Mouse (Mus musculus): ENCODE results near the gene Itpr2. TPM values are rescaled to one million over a fixed set of nuclear protein-coding genes. Genes with fewer than 3 reads are reported as not detected.

Itpr2 gene
- polyA plus RNA-seq, 1 experiment from 2014 or later, result 10.2 TPM

- H3K9me3 ChIP-seq, result no peaks in the 10 kb centered on the region
- no peak overlapping the region for H3K4me3 ChIP-seq
- no peaks in the 10 kb centered on the region for H3K27me3 ChIP-seq
- H3K36me3 ChIP-seq, result no peaks in the 10 kb centered on the region; the same call in 1 of the 2 replicates
- no peak overlapping the region for H3K4me2 ChIP-seq (replicated peaks)
- 84% methylated on average over 4 of the region's 4 CpGs for WGBS
- H3K9ac ChIP-seq, result no peak overlapping the region
- no peak overlapping the region for H3K27ac ChIP-seq
- ATAC-seq (ENCODE audit: low FRiP score, low read depth), result no peak
- peaks cover 22% of the 10 kb centered on the region for H3K4me1 ChIP-seq
Measured at GRCm38 (mm10) chr6:146313396-146313795, 188.6 kb downstream of the Itpr2 start.

- H3K36me3 ChIP-seq, result no peaks in the 10 kb centered on the region
- no peak overlapping the region for H3K4me2 ChIP-seq (replicated peaks)
- WGBS, result 64% methylated on average over 2 of the region's 2 CpGs
Measured at GRCm38 (mm10) chr6:146310210-146310609, 191.8 kb downstream of the Itpr2 start.

GRCm38 (mm10) chr6:146309335-146309734 lies 192.7 kb downstream of the Itpr2 start:
- H3K4me1 ChIP-seq, result peaks cover 10% of the 10 kb centered on the region; the same call in 1 of the 2 replicates
- no peaks in the 10 kb centered on the region for H3K27me3 ChIP-seq
- WGBS, result 86% methylated on average over 1 of the region's 1 CpGs
- ATAC-seq (ENCODE audit: low FRiP score, low read depth), result no peak
- H3K27ac ChIP-seq, result no peak overlapping the region
- H3K4me2 ChIP-seq (replicated peaks), result no peak overlapping the region
- H3K9me3 ChIP-seq, result no peaks in the 10 kb centered on the region
- no peaks in the 10 kb centered on the region for H3K36me3 ChIP-seq
- no peak overlapping the region for H3K4me3 ChIP-seq
- no peak overlapping the region for H3K9ac ChIP-seq

More at GRCm38 (mm10) chr6:146310210-146310609, 191.8 kb downstream of the Itpr2 start:
- no peak overlapping the region for H3K27ac ChIP-seq
- peaks cover 10% of the 10 kb centered on the region; the same call in 1 of the 2 replicates for H3K4me1 ChIP-seq
- no peaks in the 10 kb centered on the region for H3K9me3 ChIP-seq
- ATAC-seq (ENCODE audit: low FRiP score, low read depth), result no peak
- H3K4me3 ChIP-seq, result no peak overlapping the region
- no peaks in the 10 kb centered on the region for H3K27me3 ChIP-seq
- H3K9ac ChIP-seq, result no peak overlapping the region

GRCm38 (mm10) chr6:146305995-146306394 lies 196.0 kb downstream of the Itpr2 start:
- Histone ChIP-seq H3K9ac (no peak overlapping the region), H3K4me1 (peaks cover 20% of the 10 kb centered on the region), H3K9me3 (no peaks in the 10 kb centered on the region), H3K36me3 (no peaks in the 10 kb centered on the region), H3K27ac (no peak overlapping the region), H3K27me3 (no peaks in the 10 kb centered on the region), H3K4me3 (no peak overlapping the region), H3K4me2 (replicated peaks) (no peak overlapping the region)
- WGBS, result 72% methylated on average over 3 of the region's 3 CpGs
- ATAC-seq (ENCODE audit: low FRiP score, low read depth), result no peak

- no peak for ATAC-seq (ENCODE audit: low FRiP score, low read depth)
- Histone ChIP-seq H3K9ac (no peak overlapping the region), H3K9me3 (no peaks in the 10 kb centered on the region), H3K27ac (no peak overlapping the region), H3K27me3 (no peaks in the 10 kb centered on the region), H3K4me2 (replicated peaks) (no peak overlapping the region), H3K36me3 (no peaks in the 10 kb centered on the region), H3K4me1 (peaks cover 22% of the 10 kb centered on the region), H3K4me3 (no peak overlapping the region)
- WGBS, result 89% methylated on average over 11 of the region's 11 CpGs
Measured at GRCm38 (mm10) chr6:146304088-146304487, 197.9 kb downstream of the Itpr2 start.

- Histone ChIP-seq H3K4me3 (no peak overlapping the region), H3K4me1 (peaks cover 22% of the 10 kb centered on the region), H3K27me3 (no peaks in the 10 kb centered on the region), H3K27ac (no peak overlapping the region), H3K36me3 (no peaks in the 10 kb centered on the region), H3K9me3 (no peaks in the 10 kb centered on the region), H3K4me2 (replicated peaks) (no peak overlapping the region), H3K9ac (no peak overlapping the region)
- ATAC-seq (ENCODE audit: low FRiP score, low read depth), result no peak
- 81% methylated on average over 2 of the region's 2 CpGs for WGBS
Measured at GRCm38 (mm10) chr6:146303336-146303735, 198.7 kb downstream of the Itpr2 start.

- no peak overlapping the region for H3K4me3 ChIP-seq
- ATAC-seq (ENCODE audit: low FRiP score, low read depth), result no peak
- H3K4me1 ChIP-seq, result peaks cover 22% of the 10 kb centered on the region
- no peak overlapping the region for H3K9ac ChIP-seq
- no peaks in the 10 kb centered on the region for H3K27me3 ChIP-seq
- H3K9me3 ChIP-seq, result no peaks in the 10 kb centered on the region
- no peak overlapping the region for H3K4me2 ChIP-seq (replicated peaks)
- H3K27ac ChIP-seq, result no peak overlapping the region
- no peaks in the 10 kb centered on the region for H3K36me3 ChIP-seq
- WGBS, result 69% methylated on average over 8 of the region's 8 CpGs
Measured at GRCm38 (mm10) chr6:146302574-146303130, 199.4 kb downstream of the Itpr2 start.

GRCm38 (mm10) chr6:146302101-146302500 lies 199.9 kb downstream of the Itpr2 start:
- H3K9ac ChIP-seq, result no peak overlapping the region
- peak; percentile 75 for ATAC-seq (ENCODE audit: low FRiP score, low read depth)
- H3K27ac ChIP-seq, result no peak overlapping the region
- H3K4me2 ChIP-seq (replicated peaks), result no peak overlapping the region
- H3K9me3 ChIP-seq, result no peaks in the 10 kb centered on the region
- H3K4me3 ChIP-seq, result no peak overlapping the region
- H3K36me3 ChIP-seq, result no peaks in the 10 kb centered on the region
- peaks cover 22% of the 10 kb centered on the region for H3K4me1 ChIP-seq
- 30% methylated on average over 3 of the region's 3 CpGs for WGBS
- H3K27me3 ChIP-seq, result no peaks in the 10 kb centered on the region

- Histone ChIP-seq H3K27me3 (no peaks in the 10 kb centered on the region), H3K4me3 (no peak overlapping the region), H3K9ac (no peak overlapping the region), H3K36me3 (no peaks in the 10 kb centered on the region), H3K4me1 (peaks cover 22% of the 10 kb centered on the region), H3K4me2 (replicated peaks) (no peak overlapping the region), H3K9me3 (no peaks in the 10 kb centered on the region), H3K27ac (no peak overlapping the region)
- ATAC-seq (ENCODE audit: low FRiP score, low read depth), result no peak
Measured at GRCm38 (mm10) chr6:146300961-146301360, 201.1 kb downstream of the Itpr2 start.

- Histone ChIP-seq H3K36me3 (no peaks in the 10 kb centered on the region), H3K27ac (no peak overlapping the region), H3K9ac (no peak overlapping the region), H3K4me1 (peaks cover 22% of the 10 kb centered on the region), H3K9me3 (no peaks in the 10 kb centered on the region), H3K4me2 (replicated peaks) (no peak overlapping the region), H3K27me3 (no peaks in the 10 kb centered on the region), H3K4me3 (no peak overlapping the region)
- ATAC-seq (ENCODE audit: low FRiP score, low read depth), result no peak
Measured at GRCm38 (mm10) chr6:146298712-146299111, 203.3 kb downstream of the Itpr2 start.

- no peak overlapping the region for H3K4me3 ChIP-seq
- no peaks in the 10 kb centered on the region for H3K4me1 ChIP-seq
- H3K9ac ChIP-seq, result no peak overlapping the region
- peaks cover 3% of the 10 kb centered on the region; the same call in 1 of the 2 replicates for H3K9me3 ChIP-seq
- H3K4me2 ChIP-seq (replicated peaks), result no peak overlapping the region
- no peaks in the 10 kb centered on the region for H3K27me3 ChIP-seq
- no peaks in the 10 kb centered on the region for H3K36me3 ChIP-seq
- no peak for ATAC-seq (ENCODE audit: low FRiP score, low read depth)
- H3K27ac ChIP-seq, result no peak overlapping the region
- WGBS, result 91% methylated on average over 10 of the region's 10 CpGs
Measured at GRCm38 (mm10) chr6:146291036-146291435, 211.0 kb downstream of the Itpr2 start.

GRCm38 (mm10) chr6:146289801-146290200 lies 212.2 kb downstream of the Itpr2 start:
- Histone ChIP-seq H3K27me3 (no peaks in the 10 kb centered on the region), H3K4me3 (no peak overlapping the region), H3K4me1 (peaks cover 6% of the 10 kb centered on the region; the same call in 1 of the 2 replicates), H3K27ac (no peak overlapping the region), H3K9ac (no peak overlapping the region), H3K9me3 (peaks cover 3% of the 10 kb centered on the region; the same call in 1 of the 2 replicates), H3K36me3 (no peaks in the 10 kb centered on the region), H3K4me2 (replicated peaks) (no peak overlapping the region)
- 61% methylated on average over 10 of the region's 10 CpGs for WGBS
- no peak for ATAC-seq (ENCODE audit: low FRiP score, low read depth)

- Histone ChIP-seq H3K4me1 (peaks cover 11% of the 10 kb centered on the region; the same call in 1 of the 2 replicates), H3K9me3 (peaks cover 3% of the 10 kb centered on the region; the same call in 1 of the 2 replicates), H3K4me3 (no peak overlapping the region), H3K36me3 (no peaks in the 10 kb centered on the region), H3K27me3 (no peaks in the 10 kb centered on the region), H3K4me2 (replicated peaks) (no peak overlapping the region), H3K9ac (no peak overlapping the region), H3K27ac (no peak overlapping the region)
- WGBS, result 84% methylated on average over 5 of the region's 5 CpGs
- ATAC-seq (ENCODE audit: low FRiP score, low read depth), result no peak
Measured at GRCm38 (mm10) chr6:146288266-146288665, 213.8 kb downstream of the Itpr2 start.

Data from limb, embryonic 13.5 days (tissue).